Mouse (Mus musculus) kidney, adult 2 months (tissue): ENCODE results near the gene Olfr281. TPM values are rescaled to one million over a fixed set of nuclear protein-coding genes. Genes with fewer than 3 reads are reported as not detected.

Experiments used
- DNase-seq: peaks from one replicate; pipeline ENCODE4 v3.0.0; 2021
- H3K27ac ChIP-seq: fragments of 200-500 bp; 2 replicates; pipeline ENCODE4 v1.5.1; 2012; ENCODE audit warnings: low read depth, low read length, control low read depth, inconsistent platforms; ENCODE audit not compliant: insufficient read depth
- H3K27me3 ChIP-seq: fragments of 200-500 bp; replicated peaks from 2 replicates; pipeline ENCODE4 v1.6.1; 2012; ENCODE audit warnings: mild to moderate bottlenecking, moderate library complexity, low read length, inconsistent platforms; ENCODE audit not compliant: control insufficient read depth, insufficient read depth
- H3K36me3 ChIP-seq: fragments of 200-500 bp; 2 replicates; pipeline ENCODE4 v1.6.1; 2012; ENCODE audit warnings: mild to moderate bottlenecking, moderate library complexity, low read length, inconsistent platforms; ENCODE audit not compliant: control insufficient read depth, insufficient read depth
- H3K4me1 ChIP-seq: fragments of 200-500 bp; 2 replicates; pipeline ENCODE4 v1.6.1; 2011; ENCODE audit warnings: low read length; ENCODE audit not compliant: control insufficient read depth, insufficient read depth
- H3K4me3 ChIP-seq: fragments of 200-500 bp; 2 replicates; pipeline ENCODE4 v1.5.1; 2011; ENCODE audit warnings: mild to moderate bottlenecking, low read depth, low read length, control low read depth; ENCODE audit not compliant: insufficient read depth
- CTCF ChIP-seq: fragments of 200-500 bp; conservative IDR thresholded peaks from 2 replicates; pipeline ENCODE4 v1.5.1; 2011; ENCODE audit warnings: low read depth, mild to moderate bottlenecking, control low read depth, low read length, moderate library complexity, mixed read lengths; ENCODE audit not compliant: insufficient read depth, insufficient read length
- POLR2A ChIP-seq: fragments of 200-500 bp; IDR thresholded peaks from one replicate; pipeline ENCODE4 v1.6.1; 2011; ENCODE audit warnings: low read depth, low read length, control low read depth
- WGBS: fragments of 180-500 bp; shearing (Covaris S2); methylation state at CpG from one replicate; pipeline ENCODE4 v1.1.7; 2018; 5-methylcytosine and 5-hydroxymethylcytosine counted together
- polyA plus RNA-seq: library from polyadenylated mRNA; depleted of rRNA; stranded (reverse); fragments of >200 nt; gene quantifications from 2 replicates; pipeline ENCODE4 v1.2.3, GENCODE M21; 2012

Gene Olfr281
- polyA plus RNA-seq, 1 experiment, result not detected

- DNase-seq, result no peak
- no peak for TF ChIP-seq CTCF
- no peak for TF ChIP-seq POLR2A
- no peaks in the 10 kb centered on the region for H3K4me1 ChIP-seq
- H3K36me3 ChIP-seq, result no peaks in the 10 kb centered on the region
- H3K4me3 ChIP-seq, result no peak within 1 kb of the TSS
- 92% methylated on average over 4 of the region's 4 CpGs for WGBS
- no peak within 1 kb of the TSS for H3K27ac ChIP-seq
- H3K27me3 ChIP-seq, result no peaks in the 10 kb centered on the region
Measured at GRCm38 (mm10) chr15:98469596-98469995, 17.2 kb downstream of the Olfr281 start, which contains the start of gene OR5BS1P. OR5BS1P (plus strand) TSS chr15:98469896.

DNA sequence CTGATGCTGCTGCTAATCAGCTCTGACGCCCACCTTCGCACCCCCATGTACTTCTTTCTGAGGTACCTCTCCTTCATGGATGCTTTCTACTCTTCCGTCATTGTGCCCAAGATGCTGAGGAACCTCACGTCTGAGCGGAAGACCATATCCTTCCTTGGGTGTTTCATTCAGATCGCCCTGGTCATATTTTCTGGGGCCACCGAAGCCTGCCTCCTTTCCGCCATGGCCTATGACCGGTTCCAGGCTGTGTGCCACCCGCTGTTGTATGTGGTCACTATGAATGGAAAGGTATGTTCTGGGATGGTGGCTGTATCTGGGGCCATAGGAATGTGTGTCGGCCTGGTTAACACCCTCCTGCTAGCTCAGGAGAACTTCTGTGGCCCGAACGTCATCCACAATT, 19.2 kb downstream of the Olfr281 start:
- no peaks in the 10 kb centered on the region for H3K27me3 ChIP-seq
- H3K36me3 ChIP-seq, result no peaks in the 10 kb centered on the region
- WGBS, result 91% methylated on average over 13 of the region's 13 CpGs
- TF ChIP-seq POLR2A, result no peak
- TF ChIP-seq CTCF, result no peak
- no peak for DNase-seq
- no peak overlapping the region for H3K4me3 ChIP-seq
- no peaks in the 10 kb centered on the region for H3K4me1 ChIP-seq
- H3K27ac ChIP-seq, result no peak overlapping the region

GRCm38 (mm10) chr15:98474958-98475357, 22.6 kb downstream of the Olfr281 start:
- no peak for DNase-seq
- H3K4me3 ChIP-seq, result no peak overlapping the region
- TF ChIP-seq CTCF, result no peak
- TF ChIP-seq POLR2A, result no peak
- no peaks in the 10 kb centered on the region for H3K27me3 ChIP-seq
- no peaks in the 10 kb centered on the region for H3K4me1 ChIP-seq
- no peak overlapping the region for H3K27ac ChIP-seq
- H3K36me3 ChIP-seq, result no peaks in the 10 kb centered on the region
- 84% methylated on average over 10 of the region's 10 CpGs for WGBS

DNA sequence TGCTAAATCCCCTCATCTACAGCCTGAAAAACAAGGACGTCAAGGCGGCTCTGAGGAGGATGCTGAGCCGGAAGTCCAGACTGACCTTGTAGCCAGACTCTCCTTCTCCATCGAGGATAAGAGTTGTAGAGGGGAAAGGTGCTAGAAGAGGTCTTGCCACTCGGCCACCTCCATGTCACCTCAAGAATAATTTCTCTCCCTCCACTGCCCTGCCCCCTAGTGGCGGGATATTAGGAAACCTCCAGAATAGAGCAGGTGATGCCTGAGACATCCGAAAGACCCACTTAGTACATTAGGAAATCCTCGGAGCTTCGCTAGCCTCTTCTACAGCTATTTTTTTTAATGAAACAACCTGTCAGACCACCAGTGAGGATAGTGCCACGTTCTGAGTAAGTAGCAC, 23.0 kb downstream of the Olfr281 start:
- no peak overlapping the region for H3K27ac ChIP-seq
- TF ChIP-seq POLR2A, result no peak
- peak; percentile 62 for TF ChIP-seq CTCF
- WGBS, result 45% methylated on average over 10 of the region's 10 CpGs
- H3K4me3 ChIP-seq, result no peak overlapping the region
- DNase-seq, result peak; percentile 42
- H3K27me3 ChIP-seq, result no peaks in the 10 kb centered on the region
- H3K36me3 ChIP-seq, result no peaks in the 10 kb centered on the region
- H3K4me1 ChIP-seq, result no peaks in the 10 kb centered on the region

DNA sequence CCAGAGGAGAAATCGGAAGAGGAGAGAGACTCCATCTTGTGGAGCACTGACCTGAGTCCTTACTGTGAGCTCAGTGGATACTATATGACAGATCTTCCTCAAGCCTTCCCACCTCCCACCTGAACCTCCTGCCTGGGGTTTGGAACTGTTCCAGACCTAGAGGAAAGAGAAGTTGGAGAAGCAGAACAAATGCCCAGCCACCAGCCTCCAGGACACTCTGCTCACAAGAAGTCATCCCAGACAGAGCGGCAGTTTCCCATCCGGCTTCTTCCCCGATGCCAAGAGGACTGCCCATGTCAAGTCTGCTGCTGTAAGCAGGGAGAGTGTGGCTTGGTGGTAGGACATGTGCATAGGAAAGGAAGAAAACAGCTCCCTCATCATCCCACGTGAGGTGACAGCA, 23.9 kb downstream of the Olfr281 start:
- TF ChIP-seq CTCF (no peak), POLR2A (no peak)
- Histone ChIP-seq H3K27ac (no peak overlapping the region), H3K4me3 (no peak overlapping the region), H3K27me3 (no peaks in the 10 kb centered on the region), H3K36me3 (no peaks in the 10 kb centered on the region), H3K4me1 (no peaks in the 10 kb centered on the region)
- DNase-seq, result no peak
- WGBS, result 80% methylated on average over 5 of the region's 5 CpGs

DNA sequence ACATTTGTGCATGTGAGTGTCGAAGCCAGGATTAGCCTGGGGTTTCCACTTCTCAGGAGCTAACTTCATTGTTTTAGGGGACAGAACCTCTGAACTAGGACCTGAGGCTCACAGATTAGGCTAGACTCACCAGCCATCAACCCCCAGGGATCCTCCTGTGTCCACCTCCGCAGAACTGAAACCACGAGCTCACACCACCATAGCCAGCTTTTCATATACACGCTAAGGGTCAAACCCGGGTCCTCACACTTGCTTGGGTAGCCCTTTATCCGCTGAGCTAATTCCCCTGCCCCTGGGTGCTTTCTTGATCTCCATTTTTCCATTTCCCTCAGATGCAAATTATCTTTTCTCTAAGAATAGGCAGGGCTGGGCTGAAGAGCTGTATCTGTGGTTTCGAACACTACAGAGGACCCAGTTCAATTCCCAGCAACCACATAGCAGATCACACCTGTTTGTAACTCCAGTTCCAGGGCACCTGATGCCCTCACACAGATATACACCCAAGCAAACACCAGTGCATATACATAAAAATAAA, 27.2 kb downstream of the Olfr281 start:
- Histone ChIP-seq H3K4me3 (no peak overlapping the region), H3K27me3 (no peaks in the 10 kb centered on the region), H3K4me1 (no peaks in the 10 kb centered on the region), H3K27ac (no peak overlapping the region), H3K36me3 (no peaks in the 10 kb centered on the region)
- DNase-seq, result no peak
- 82% methylated on average over 7 of the region's 7 CpGs for WGBS
- no peak for TF ChIP-seq CTCF
- TF ChIP-seq POLR2A, result no peak

- Histone ChIP-seq H3K36me3 (no peaks in the 10 kb centered on the region), H3K27ac (no peak within 1 kb of the TSS), H3K4me1 (no peaks in the 10 kb centered on the region), H3K27me3 (no peaks in the 10 kb centered on the region), H3K4me3 (no peak within 1 kb of the TSS)
- DNase-seq, result peak; percentile 22
- WGBS, result 60% methylated on average over 3 of the region's 3 CpGs
- TF ChIP-seq POLR2A (no peak), CTCF (no peak)
Measured at GRCm38 (mm10) chr15:98482701-98483100, 30.3 kb downstream of the Olfr281 start, which contains the start of gene Lalba. Lalba (minus strand) TSS chr15:98482721.
